Mouse (Mus musculus) hindbrain, embryonic 10.5 days (tissue): ENCODE measurements around the gene Lrp2. TPM values are rescaled to one million over a fixed set of nuclear protein-coding genes. Genes with fewer than 3 reads are reported as not detected.

Experiments
- DNase-seq: peaks from one replicate; pipeline ENCODE4 v3.0.0-alpha.2; 2017; ENCODE audit warnings: low spot score
- H3K27ac ChIP-seq: fragments of 300-500 bp; sonication (generic); 2 replicates; pipeline ENCODE4 v1.5.1; 2016; ENCODE audit warnings: mild to moderate bottlenecking, moderate library complexity
- H3K27me3 ChIP-seq: fragments of 300-500 bp; sonication (generic); 2 replicates; pipeline ENCODE4 v1.6.1; 2016; ENCODE audit warnings: mild to moderate bottlenecking; ENCODE audit not compliant: poor library complexity, insufficient read depth, severe bottlenecking
- H3K36me3 ChIP-seq: fragments of 300-500 bp; sonication (generic); 2 replicates; pipeline ENCODE4 v1.6.1; 2016; ENCODE audit warnings: mild to moderate bottlenecking, moderate library complexity
- H3K4me1 ChIP-seq: fragments of 300-500 bp; sonication (generic); replicated peaks from 2 replicates; pipeline ENCODE4 v1.6.1; 2016; ENCODE audit warnings: mild to moderate bottlenecking
- H3K4me3 ChIP-seq: fragments of 300-500 bp; sonication (generic); 2 replicates; pipeline ENCODE4 v1.5.1; 2016; ENCODE audit warnings: mild to moderate bottlenecking, moderate library complexity
- H3K9me3 ChIP-seq: fragments of 300-500 bp; sonication (generic); 2 replicates; pipeline ENCODE4 v1.6.1; 2016; ENCODE audit warnings: mild to moderate bottlenecking, moderate library complexity
- WGBS: fragments of 180-500 bp; shearing (Covaris S2); methylation state at CpG from one replicate; pipeline ENCODE4 v1.1.7; 2016; 5-methylcytosine and 5-hydroxymethylcytosine counted together
- polyA plus RNA-seq: library from polyadenylated mRNA; unstranded; fragments of >200 nt; fragmentation: Nextera tagmentation; extraction: Ambion mirVana; gene quantifications from 2 replicates; pipeline ENCODE4 v1.2.1, GENCODE M21; 2016

Lrp2 gene
- polyA plus RNA-seq, 1 experiment from 2014 or later: 2.0 TPM

GRCm38 (mm10) chr2:69376780-69377179 is 209.1 kb downstream of the Lrp2 start:
- Histone ChIP-seq H3K36me3 (no peaks in the 10 kb centered on the region), H3K4me1 (no peaks in the 10 kb centered on the region), H3K9me3 (no peaks in the 10 kb centered on the region), H3K27me3 (no peaks in the 10 kb centered on the region), H3K4me3 (no peak overlapping the region), H3K27ac (no peak overlapping the region)
- 86% methylated on average over 2 of the region's 2 CpGs for WGBS
- DNase-seq: no peak

Other genes with a start within 250 kb of the Lrp2 start
- 0.09 TPM in 1 of 2 replicates, not detected in the other for gene Abcb11, start 243.4 kb downstream of the Lrp2 start, polyA plus RNA-seq
- gene Dhrs9, start 205.6 kb downstream of the Lrp2 start, polyA plus RNA-seq: not detected in 2 replicates
- 17.0 and 17.2 TPM in 2 replicates for gene Bbs5, start 61.1 kb upstream of the Lrp2 start, polyA plus RNA-seq
- 0.29 TPM in 2 replicates for gene Klhl41, start 84.1 kb upstream of the Lrp2 start, polyA plus RNA-seq
- gene Fastkd1, start 127.5 kb upstream of the Lrp2 start, polyA plus RNA-seq: 14.5 and 17.7 TPM in 2 replicates
- gene Ppig, start 136.5 kb upstream of the Lrp2 start, polyA plus RNA-seq: 78.0 and 128 TPM in 2 replicates
- gene Ccdc173, start 203.5 kb upstream of the Lrp2 start, polyA plus RNA-seq: 3.0 and 4.0 TPM in 2 replicates
- 28.3 and 30.4 TPM in 2 replicates for gene Phospho2, start 203.6 kb upstream of the Lrp2 start, polyA plus RNA-seq
- 23.1 and 23.2 TPM in 2 replicates for gene Klhl23, start 235.9 kb upstream of the Lrp2 start, polyA plus RNA-seq